Mouse (Mus musculus): Measurements from ENCODE around the gene Ric3. TPM values are rescaled to one million over a fixed set of nuclear protein-coding genes. Genes with fewer than 3 reads are reported as not detected.

Ric3 gene
- polyA plus RNA-seq, 1 experiment from 2014 or later = 2.2 TPM

GRCm38 (mm10) chr7:109031331-109031730, 51.8 kb downstream of the Ric3 start:
- Histone ChIP-seq H3K9ac (ENCODE audit: low read depth, low read length) (no peak overlapping the region), H3K36me3 (ENCODE audit: control insufficient read depth, insufficient read depth, low read length) (no peaks in the 10 kb centered on the region), H3K4me2 (replicated peaks; ENCODE audit: low read depth, low read length) (no peak overlapping the region), H3K4me1 (ENCODE audit: control insufficient read depth, insufficient read depth, low read length) (no peaks in the 10 kb centered on the region), H3K9me3 (ENCODE audit: control insufficient read depth, low read length) (no peaks in the 10 kb centered on the region), H3K4me3 (ENCODE audit: low read length) (no peak overlapping the region), H3K27ac (ENCODE audit: low read depth, low read length) (no peak overlapping the region), H3K27me3 (ENCODE audit: control insufficient read depth, insufficient read depth, low read length) (no peaks in the 10 kb centered on the region)
- no peak for ATAC-seq (ENCODE audit: low FRiP score, low TSS enrichment)
- WGBS = 87% methylated on average over 3 of the region's 3 CpGs

- Histone ChIP-seq H3K4me2 (replicated peaks; ENCODE audit: low read depth, low read length) (no peak overlapping the region), H3K9me3 (ENCODE audit: control insufficient read depth, low read length) (no peaks in the 10 kb centered on the region), H3K9ac (ENCODE audit: low read depth, low read length) (no peak overlapping the region), H3K4me3 (ENCODE audit: low read length) (no peak overlapping the region), H3K27me3 (ENCODE audit: control insufficient read depth, insufficient read depth, low read length) (no peaks in the 10 kb centered on the region), H3K36me3 (ENCODE audit: control insufficient read depth, insufficient read depth, low read length) (no peaks in the 10 kb centered on the region), H3K27ac (ENCODE audit: low read depth, low read length) (no peak overlapping the region), H3K4me1 (ENCODE audit: control insufficient read depth, insufficient read depth, low read length) (no peaks in the 10 kb centered on the region)
- WGBS = 93% methylated on average over 6 of the region's 6 CpGs
- no peak for ATAC-seq (ENCODE audit: low FRiP score, low TSS enrichment)
Measured at GRCm38 (mm10) chr7:109029961-109030465, 53.1 kb downstream of the Ric3 start.

GRCm38 (mm10) chr7:109028204-109028603, 54.9 kb downstream of the Ric3 start:
- Histone ChIP-seq H3K4me3 (ENCODE audit: low read length) (no peak overlapping the region), H3K9me3 (ENCODE audit: control insufficient read depth, low read length) (no peaks in the 10 kb centered on the region), H3K27me3 (ENCODE audit: control insufficient read depth, insufficient read depth, low read length) (no peaks in the 10 kb centered on the region), H3K36me3 (ENCODE audit: control insufficient read depth, insufficient read depth, low read length) (no peaks in the 10 kb centered on the region), H3K4me2 (replicated peaks; ENCODE audit: low read depth, low read length) (no peak overlapping the region), H3K4me1 (ENCODE audit: control insufficient read depth, insufficient read depth, low read length) (no peaks in the 10 kb centered on the region), H3K9ac (ENCODE audit: low read depth, low read length) (no peak overlapping the region), H3K27ac (ENCODE audit: low read depth, low read length) (no peak overlapping the region)
- ATAC-seq (ENCODE audit: low FRiP score, low TSS enrichment) = peak; percentile 44; the same call in 1 of the 2 replicates
- 29% methylated on average over 6 of the region's 6 CpGs for WGBS

GRCm38 (mm10) chr7:109027721-109028120, 55.4 kb downstream of the Ric3 start:
- Histone ChIP-seq H3K4me1 (ENCODE audit: control insufficient read depth, insufficient read depth, low read length) (no peaks in the 10 kb centered on the region), H3K4me3 (ENCODE audit: low read length) (no peak overlapping the region), H3K36me3 (ENCODE audit: control insufficient read depth, insufficient read depth, low read length) (no peaks in the 10 kb centered on the region), H3K9me3 (ENCODE audit: control insufficient read depth, low read length) (no peaks in the 10 kb centered on the region), H3K27ac (ENCODE audit: low read depth, low read length) (no peak overlapping the region), H3K9ac (ENCODE audit: low read depth, low read length) (no peak overlapping the region), H3K4me2 (replicated peaks; ENCODE audit: low read depth, low read length) (no peak overlapping the region), H3K27me3 (ENCODE audit: control insufficient read depth, insufficient read depth, low read length) (no peaks in the 10 kb centered on the region)
- no peak for ATAC-seq (ENCODE audit: low FRiP score, low TSS enrichment)
- WGBS = 96% methylated on average over 7 of the region's 7 CpGs

- 84% methylated on average over 9 of the region's 9 CpGs for WGBS
- no peaks in the 10 kb centered on the region for H3K9me3 ChIP-seq (ENCODE audit: control insufficient read depth, low read length)
- H3K4me1 ChIP-seq (ENCODE audit: control insufficient read depth, insufficient read depth, low read length) = no peaks in the 10 kb centered on the region
- no peak overlapping the region for H3K4me3 ChIP-seq (ENCODE audit: low read length)
- H3K27me3 ChIP-seq (ENCODE audit: control insufficient read depth, insufficient read depth, low read length) = no peaks in the 10 kb centered on the region
- H3K36me3 ChIP-seq (ENCODE audit: control insufficient read depth, insufficient read depth, low read length) = no peaks in the 10 kb centered on the region
- H3K4me2 ChIP-seq (replicated peaks; ENCODE audit: low read depth, low read length) = no peak overlapping the region
- ATAC-seq (ENCODE audit: low FRiP score, low TSS enrichment) = no peak
- no peak overlapping the region for H3K9ac ChIP-seq (ENCODE audit: low read depth, low read length)
- H3K27ac ChIP-seq (ENCODE audit: low read depth, low read length) = no peak overlapping the region
Measured at GRCm38 (mm10) chr7:109026976-109027375, 56.2 kb downstream of the Ric3 start.

GRCm38 (mm10) chr7:109025743-109026142, 57.4 kb downstream of the Ric3 start:
- WGBS = 89% methylated on average over 7 of the region's 7 CpGs
- ATAC-seq (ENCODE audit: low FRiP score, low TSS enrichment) = no peak
- H3K27ac ChIP-seq (ENCODE audit: low read depth, low read length) = no peak overlapping the region
- no peak overlapping the region for H3K4me3 ChIP-seq (ENCODE audit: low read length)
- H3K9me3 ChIP-seq (ENCODE audit: control insufficient read depth, low read length) = no peaks in the 10 kb centered on the region
- H3K9ac ChIP-seq (ENCODE audit: low read depth, low read length) = no peak overlapping the region
- H3K27me3 ChIP-seq (ENCODE audit: control insufficient read depth, insufficient read depth, low read length) = no peaks in the 10 kb centered on the region
- no peaks in the 10 kb centered on the region for H3K4me1 ChIP-seq (ENCODE audit: control insufficient read depth, insufficient read depth, low read length)
- no peaks in the 10 kb centered on the region for H3K36me3 ChIP-seq (ENCODE audit: control insufficient read depth, insufficient read depth, low read length)
- H3K4me2 ChIP-seq (replicated peaks; ENCODE audit: low read depth, low read length) = no peak overlapping the region

- Histone ChIP-seq H3K36me3 (ENCODE audit: control insufficient read depth, insufficient read depth, low read length) (no peaks in the 10 kb centered on the region), H3K9me3 (ENCODE audit: control insufficient read depth, low read length) (no peaks in the 10 kb centered on the region), H3K27ac (ENCODE audit: low read depth, low read length) (no peak overlapping the region), H3K4me1 (ENCODE audit: control insufficient read depth, insufficient read depth, low read length) (no peaks in the 10 kb centered on the region), H3K4me2 (replicated peaks; ENCODE audit: low read depth, low read length) (no peak overlapping the region), H3K27me3 (ENCODE audit: control insufficient read depth, insufficient read depth, low read length) (no peaks in the 10 kb centered on the region), H3K4me3 (ENCODE audit: low read length) (no peak overlapping the region), H3K9ac (ENCODE audit: low read depth, low read length) (no peak overlapping the region)
- WGBS = 19% methylated on average over 3 of the region's 3 CpGs
- peak; percentile 10; the same call in 1 of the 2 replicates for ATAC-seq (ENCODE audit: low FRiP score, low TSS enrichment)
Measured at GRCm38 (mm10) chr7:109021428-109021827, 61.7 kb downstream of the Ric3 start.

GRCm38 (mm10) chr7:109019243-109019642, 63.9 kb downstream of the Ric3 start:
- no peaks in the 10 kb centered on the region for H3K9me3 ChIP-seq (ENCODE audit: control insufficient read depth, low read length)
- WGBS = 90% methylated on average over 7 of the region's 7 CpGs
- no peak overlapping the region for H3K4me2 ChIP-seq (replicated peaks; ENCODE audit: low read depth, low read length)
- no peaks in the 10 kb centered on the region for H3K36me3 ChIP-seq (ENCODE audit: control insufficient read depth, insufficient read depth, low read length)
- H3K4me1 ChIP-seq (ENCODE audit: control insufficient read depth, insufficient read depth, low read length) = no peaks in the 10 kb centered on the region
- H3K27me3 ChIP-seq (ENCODE audit: control insufficient read depth, insufficient read depth, low read length) = no peaks in the 10 kb centered on the region
- ATAC-seq (ENCODE audit: low FRiP score, low TSS enrichment) = no peak
- H3K27ac ChIP-seq (ENCODE audit: low read depth, low read length) = no peak overlapping the region
- H3K9ac ChIP-seq (ENCODE audit: low read depth, low read length) = no peak overlapping the region
- H3K4me3 ChIP-seq (ENCODE audit: low read length) = no peak overlapping the region

GRCm38 (mm10) chr7:109016378-109016923, 66.7 kb downstream of the Ric3 start:
- Histone ChIP-seq H3K4me3 (ENCODE audit: low read length) (no peak overlapping the region), H3K36me3 (ENCODE audit: control insufficient read depth, insufficient read depth, low read length) (no peaks in the 10 kb centered on the region), H3K4me1 (ENCODE audit: control insufficient read depth, insufficient read depth, low read length) (no peaks in the 10 kb centered on the region), H3K9me3 (ENCODE audit: control insufficient read depth, low read length) (no peaks in the 10 kb centered on the region), H3K9ac (ENCODE audit: low read depth, low read length) (no peak overlapping the region), H3K27ac (ENCODE audit: low read depth, low read length) (no peak overlapping the region), H3K4me2 (replicated peaks; ENCODE audit: low read depth, low read length) (no peak overlapping the region), H3K27me3 (ENCODE audit: control insufficient read depth, insufficient read depth, low read length) (peaks cover 12% of the 10 kb centered on the region)
- ATAC-seq (ENCODE audit: low FRiP score, low TSS enrichment) = 0 out of 2 replicates have a peak, but pooled peaks have one; percentile 24
- 46% methylated on average over 5 of the region's 5 CpGs for WGBS
